ENCODE assay signal across 8 mouse cellular contexts in genomic region chr10:30980279-30980968, GRCm38 (mm10).
DNase-seq lines count a peak whose midpoint lies in the region; ATAC-seq lines count a peak whose summit lies in the region.

No protein-coding gene starts in this region.

- DNase-seq in kidney, postnatal 14 days = peak; percentile 11
- DNase-seq in kidney, adult 18-20 months = no peak
- DNase-seq in forebrain, embryonic 10.5 days (ENCODE audit: extremely low spot score, low spot score) = peak; percentile 36
- DNase-seq in midbrain, embryonic 10.5 days (ENCODE audit: low spot score) = peak; percentile 38
- no peak for DNase-seq in gastrocnemius, postnatal 14 days
- no peak for DNase-seq in gastrocnemius, postnatal 36 days

- peaks cover 19% of the 10 kb centered on the region for H3K4me1 ChIP-seq in forebrain, embryonic 10.5 days
- H3K4me1 ChIP-seq in hindbrain, embryonic 12.5 days = peaks cover 14% of the 10 kb centered on the region; the same call in 1 of the 2 replicates
- peaks cover 14% of the 10 kb centered on the region for H3K4me1 ChIP-seq in midbrain, embryonic 10.5 days

- peak overlapping the region; percentile 73 for H3K27ac ChIP-seq in forebrain, embryonic 10.5 days
- H3K27ac ChIP-seq in hindbrain, embryonic 12.5 days = no peak overlapping the region
- peak overlapping the region; percentile 65 for H3K27ac ChIP-seq in midbrain, embryonic 10.5 days (replicated peaks)

- peaks cover 22% of the 10 kb centered on the region for H3K27me3 ChIP-seq in forebrain, embryonic 10.5 days (ENCODE audit: poor library complexity, severe bottlenecking)
- no peaks in the 10 kb centered on the region for H3K27me3 ChIP-seq in hindbrain, embryonic 12.5 days
- peaks cover 3% of the 10 kb centered on the region; the same call in 1 of the 2 replicates for H3K27me3 ChIP-seq in midbrain, embryonic 10.5 days (ENCODE audit: low read depth, poor library complexity, severe bottlenecking)

- peak overlapping the region; percentile 36 for H3K4me2 ChIP-seq in hindbrain, embryonic 12.5 days (replicated peaks)

- H3K9ac ChIP-seq in hindbrain, embryonic 12.5 days = peak overlapping the region; percentile 13; the same call in 1 of the 2 replicates

- intact Hi-C loops in gastrocnemius, postnatal 14 days (cut with DNase I; ENCODE audit: low total_unique reads) = no loop called here
- intact Hi-C loops in gastrocnemius, postnatal 36 days (cut with DNase I) = no loop called here

- no peaks in the 10 kb centered on the region for H3K9me3 ChIP-seq in forebrain, embryonic 10.5 days
- no peaks in the 10 kb centered on the region for H3K9me3 ChIP-seq in hindbrain, embryonic 12.5 days (replicated peaks)
- H3K9me3 ChIP-seq in midbrain, embryonic 10.5 days (replicated peaks) = no peaks in the 10 kb centered on the region

- WGBS in forebrain, embryonic 10.5 days = under 1% methylated on average over 8 of the region's 8 CpGs
- WGBS in hindbrain, embryonic 12.5 days = 1% methylated on average over 8 of the region's 8 CpGs
- whole genome bisulfite sequencing in midbrain, embryonic 10.5 days = 5% methylated on average over 8 of the region's 8 CpGs

- ATAC-seq in hindbrain, embryonic 12.5 days (ENCODE audit: low FRiP score) = peak; percentile 97
- ATAC-seq in megakaryocyte-erythroid progenitor cell, adult 5-6 weeks (replicated peaks; ENCODE audit: low FRiP score, low TSS enrichment, poor library complexity, severe bottlenecking) = no peak

- H3K36me3 ChIP-seq in forebrain, embryonic 10.5 days (replicated peaks) = no peaks in the 10 kb centered on the region
- H3K36me3 ChIP-seq in hindbrain, embryonic 12.5 days = no peaks in the 10 kb centered on the region
- H3K36me3 ChIP-seq in midbrain, embryonic 10.5 days = no peaks in the 10 kb centered on the region

- H3K4me3 ChIP-seq in forebrain, embryonic 10.5 days = peak overlapping the region; percentile 42
- H3K4me3 ChIP-seq in hindbrain, embryonic 12.5 days = no peak overlapping the region
- H3K4me3 ChIP-seq in midbrain, embryonic 10.5 days = peak overlapping the region; percentile 32; the same call in 1 of the 2 replicates

Comparison
In these comparisons a context has a peak if more than half of its experiments do, and no peak if none do; other contexts are left out.
1. DNase-seq: peak in kidney, postnatal 14 days (single experiment), forebrain, embryonic 10.5 days (single experiment) and midbrain, embryonic 10.5 days (single experiment); none in kidney, adult 18-20 months (single experiment), gastrocnemius, postnatal 14 days (single experiment) and gastrocnemius, postnatal 36 days (0 of 2).